Mouse (Mus musculus): ENCODE data around the gene Hes7. TPM values are rescaled to one million over a fixed set of nuclear protein-coding genes. Genes with fewer than 3 reads are reported as not detected.

Gene Hes7
- total RNA-seq, 1 experiment from 2014 or later: not detected

GRCm38 (mm10) chr11:69098039-69098761 is 22.0 kb upstream of the Hes7 start:
- no peak for ATAC-seq (replicated peaks; ENCODE audit: insufficient number of reproducible peaks, low FRiP score, low TSS enrichment, poor library complexity, severe bottlenecking)

GRCm38 (mm10) chr11:69098762-69099091 is 21.5 kb upstream of the Hes7 start:
- ATAC-seq (replicated peaks; ENCODE audit: insufficient number of reproducible peaks, low FRiP score, low TSS enrichment, poor library complexity, severe bottlenecking): peak; percentile 47

GRCm38 (mm10) chr11:69099177-69099914 is 20.9 kb upstream of the Hes7 start:
- ATAC-seq (replicated peaks; ENCODE audit: insufficient number of reproducible peaks, low FRiP score, low TSS enrichment, poor library complexity, severe bottlenecking): no peak

GRCm38 (mm10) chr11:69099915-69100345 is 20.3 kb upstream of the Hes7 start:
- ATAC-seq (replicated peaks; ENCODE audit: insufficient number of reproducible peaks, low FRiP score, low TSS enrichment, poor library complexity, severe bottlenecking): peak; percentile 19

- no peak for ATAC-seq (replicated peaks; ENCODE audit: insufficient number of reproducible peaks, low FRiP score, low TSS enrichment, poor library complexity, severe bottlenecking)
Measured at GRCm38 (mm10) chr11:69100639-69101360, 19.4 kb upstream of the Hes7 start.

GRCm38 (mm10) chr11:69101604-69102402 is 18.4 kb upstream of the Hes7 start:
- ATAC-seq (replicated peaks; ENCODE audit: insufficient number of reproducible peaks, low FRiP score, low TSS enrichment, poor library complexity, severe bottlenecking): no peak

GRCm38 (mm10) chr11:69102403-69102725 is 17.8 kb upstream of the Hes7 start:
- no peak for ATAC-seq (replicated peaks; ENCODE audit: insufficient number of reproducible peaks, low FRiP score, low TSS enrichment, poor library complexity, severe bottlenecking)

GRCm38 (mm10) chr11:69103121-69103520 is 17.1 kb upstream of the Hes7 start:
- ATAC-seq (replicated peaks; ENCODE audit: insufficient number of reproducible peaks, low FRiP score, low TSS enrichment, poor library complexity, severe bottlenecking): no peak

- ATAC-seq (replicated peaks; ENCODE audit: insufficient number of reproducible peaks, low FRiP score, low TSS enrichment, poor library complexity, severe bottlenecking): no peak
Measured at GRCm38 (mm10) chr11:69103531-69104435, 16.4 kb upstream of the Hes7 start.

- no peak for ATAC-seq (replicated peaks; ENCODE audit: insufficient number of reproducible peaks, low FRiP score, low TSS enrichment, poor library complexity, severe bottlenecking)
Measured at GRCm38 (mm10) chr11:69104487-69104886, 15.7 kb upstream of the Hes7 start.

- no peak for ATAC-seq (replicated peaks; ENCODE audit: insufficient number of reproducible peaks, low FRiP score, low TSS enrichment, poor library complexity, severe bottlenecking)
Measured at GRCm38 (mm10) chr11:69105227-69105626, 15.0 kb upstream of the Hes7 start.

- ATAC-seq (replicated peaks; ENCODE audit: insufficient number of reproducible peaks, low FRiP score, low TSS enrichment, poor library complexity, severe bottlenecking): no peak
Measured at GRCm38 (mm10) chr11:69105796-69106195, 14.4 kb upstream of the Hes7 start.

GRCm38 (mm10) chr11:69106299-69106698 is 13.9 kb upstream of the Hes7 start:
- no peak for ATAC-seq (replicated peaks; ENCODE audit: insufficient number of reproducible peaks, low FRiP score, low TSS enrichment, poor library complexity, severe bottlenecking)

GRCm38 (mm10) chr11:69106842-69107241 is 13.4 kb upstream of the Hes7 start:
- ATAC-seq (replicated peaks; ENCODE audit: insufficient number of reproducible peaks, low FRiP score, low TSS enrichment, poor library complexity, severe bottlenecking): no peak

GRCm38 (mm10) chr11:69107676-69108075 is 12.5 kb upstream of the Hes7 start:
- ATAC-seq (replicated peaks; ENCODE audit: insufficient number of reproducible peaks, low FRiP score, low TSS enrichment, poor library complexity, severe bottlenecking): no peak

GRCm38 (mm10) chr11:69108223-69108622 is 12.0 kb upstream of the Hes7 start:
- ATAC-seq (replicated peaks; ENCODE audit: insufficient number of reproducible peaks, low FRiP score, low TSS enrichment, poor library complexity, severe bottlenecking): no peak

- ATAC-seq (replicated peaks; ENCODE audit: insufficient number of reproducible peaks, low FRiP score, low TSS enrichment, poor library complexity, severe bottlenecking): no peak
Measured at GRCm38 (mm10) chr11:69109032-69109900, 10.9 kb upstream of the Hes7 start.

Measured in monocyte, adult 5-6 weeks (primary cell).